Mouse (Mus musculus) forebrain, embryonic 13.5 days (tissue): Measurements from ENCODE around the gene Enoph1. TPM values are rescaled to one million over a fixed set of nuclear protein-coding genes. Genes with fewer than 3 reads are reported as not detected.

Source experiments
- ATAC-seq: fragments of 200-750 bp; cut with Nextera tagmentation; 2 replicates; pipeline ENCODE4 v1.8.0; 2017
- H3K27ac ChIP-seq: fragments of 300-500 bp; sonication (generic); 2 replicates; pipeline ENCODE4 v1.5.1; 2015; ENCODE audit warnings: inconsistent platforms, mild to moderate bottlenecking, moderate library complexity
- H3K27me3 ChIP-seq: fragments of 300-500 bp; sonication (generic); 2 replicates; pipeline ENCODE4 v1.6.1; 2015; ENCODE audit warnings: mild to moderate bottlenecking, inconsistent platforms
- H3K36me3 ChIP-seq: fragments of 300-500 bp; sonication (generic); 2 replicates; pipeline ENCODE4 v1.6.1; 2015; ENCODE audit warnings: mild to moderate bottlenecking, inconsistent platforms; ENCODE audit not compliant: poor library complexity, severe bottlenecking
- H3K4me1 ChIP-seq: fragments of 300-500 bp; sonication (generic); 2 replicates; pipeline ENCODE4 v1.6.1; 2015; ENCODE audit warnings: inconsistent platforms
- H3K4me2 ChIP-seq: fragments of 300-500 bp; sonication (generic); 2 replicates; pipeline ENCODE4 v1.6.1; 2015; ENCODE audit warnings: inconsistent platforms, mild to moderate bottlenecking, moderate library complexity
- H3K4me3 ChIP-seq: fragments of 300-500 bp; sonication (generic); 2 replicates; pipeline ENCODE4 v1.5.1; 2015; ENCODE audit warnings: mild to moderate bottlenecking, inconsistent platforms
- H3K9ac ChIP-seq: fragments of 300-500 bp; sonication (generic); 2 replicates; pipeline ENCODE4 v1.6.1; 2015; ENCODE audit warnings: mild to moderate bottlenecking, inconsistent platforms
- H3K9me3 ChIP-seq: fragments of 300-500 bp; sonication (generic); replicated peaks from 2 replicates; pipeline ENCODE4 v1.6.1; 2016; ENCODE audit warnings: inconsistent platforms
- WGBS: fragments of 180-500 bp; shearing (Covaris S2); methylation state at CpG from one replicate; pipeline ENCODE4 v1.1.7; 2015; 5-methylcytosine and 5-hydroxymethylcytosine counted together
- polyA plus RNA-seq: library from polyadenylated mRNA; unstranded; fragments of >200 nt; fragmentation: Nextera tagmentation; extraction: Ambion mirVana; gene quantifications from 2 replicates; pipeline ENCODE4 v1.2.1, GENCODE M21; 2015

Gene Enoph1
- polyA plus RNA-seq, 1 experiment from 2014 or later = 47.8 TPM

DNA sequence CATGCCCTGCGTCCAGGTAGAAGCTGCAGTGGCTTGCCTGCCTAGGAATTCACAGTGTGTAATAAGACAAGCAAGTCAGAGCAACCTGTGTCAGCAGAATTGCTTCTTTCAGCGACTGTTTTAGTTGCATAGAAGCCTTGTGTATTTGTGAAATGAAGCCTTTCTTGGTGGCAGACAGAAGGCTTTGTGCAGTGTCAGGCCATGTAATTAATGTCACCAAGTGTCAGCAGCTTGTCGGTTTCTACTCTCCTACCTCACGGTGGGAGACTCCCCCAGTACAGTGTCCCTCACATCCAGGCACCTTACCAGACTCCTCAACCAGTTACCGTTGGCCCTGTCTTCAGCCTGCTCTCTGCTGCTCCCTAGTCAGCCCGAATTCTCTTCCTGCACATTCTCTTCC lies 19.5 kb downstream of the Enoph1 start:
- WGBS = 39% methylated on average over 6 of the region's 6 CpGs

DNA sequence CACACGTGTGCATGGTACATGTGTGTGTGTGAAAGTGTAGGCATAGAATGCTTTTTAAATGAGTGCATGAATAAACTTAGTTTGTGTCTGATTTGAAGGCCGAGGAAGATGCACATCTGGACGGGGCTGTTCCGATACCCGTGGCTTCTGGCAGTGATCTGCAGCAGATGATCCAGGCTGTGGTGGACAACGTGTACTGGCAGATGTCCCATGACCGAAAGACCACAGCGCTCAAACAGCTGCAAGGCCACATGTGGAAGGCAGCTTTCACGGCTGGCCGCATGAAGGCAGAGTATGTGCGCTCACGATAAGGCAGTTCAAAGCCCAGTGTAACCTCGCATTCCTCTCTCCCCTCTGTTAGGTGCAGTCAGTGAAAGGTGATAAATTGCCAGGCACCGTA lies 21.1 kb downstream of the Enoph1 start:
- no peak for ATAC-seq
- H3K4me3 ChIP-seq = no peak overlapping the region
- no peak overlapping the region for H3K4me2 ChIP-seq
- no peaks in the 10 kb centered on the region for H3K27me3 ChIP-seq
- peaks cover 22% of the 10 kb centered on the region for H3K4me1 ChIP-seq
- peaks cover 59% of the 10 kb centered on the region for H3K36me3 ChIP-seq
- H3K9ac ChIP-seq = no peak overlapping the region
- H3K9me3 ChIP-seq = no peaks in the 10 kb centered on the region
- WGBS = 95% methylated on average over 14 of the region's 14 CpGs
- no peak overlapping the region for H3K27ac ChIP-seq

More for the DNA sequence above, 19.5 kb downstream of the Enoph1 start:
- Histone ChIP-seq H3K4me1 (peaks cover 36% of the 10 kb centered on the region), H3K27ac (peak overlapping the region; percentile 58), H3K9ac (0 out of 2 replicates have a peak overlapping the region, but pooled peaks have one; percentile 13), H3K36me3 (peaks cover 45% of the 10 kb centered on the region), H3K27me3 (no peaks in the 10 kb centered on the region), H3K4me2 (no peak overlapping the region), H3K4me3 (no peak overlapping the region), H3K9me3 (no peaks in the 10 kb centered on the region)
- no peak for ATAC-seq

DNA sequence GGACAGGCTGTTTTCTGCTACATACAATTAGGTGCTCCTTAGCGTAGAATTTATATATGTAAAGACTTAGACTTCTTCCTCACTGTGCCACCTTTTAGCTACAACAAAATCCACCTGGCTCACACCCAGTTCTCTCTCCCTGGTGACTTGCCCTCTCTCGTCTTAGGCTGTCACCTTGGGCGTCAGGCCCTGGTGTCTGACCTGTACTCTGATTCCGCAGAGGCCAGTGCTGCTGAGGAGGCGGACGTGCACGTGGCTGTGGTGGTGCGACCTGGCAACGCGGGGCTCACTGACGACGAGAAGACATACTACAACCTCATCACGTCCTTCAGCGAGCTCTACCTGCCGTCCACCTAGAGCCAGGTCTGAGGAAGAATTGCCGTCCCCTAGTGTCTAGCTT lies 27.8 kb downstream of the Enoph1 start:
- Histone ChIP-seq H3K27ac (no peak overlapping the region), H3K4me1 (peaks cover 7% of the 10 kb centered on the region), H3K36me3 (peaks cover 48% of the 10 kb centered on the region), H3K9me3 (no peaks in the 10 kb centered on the region), H3K27me3 (no peaks in the 10 kb centered on the region), H3K4me2 (no peak overlapping the region), H3K9ac (no peak overlapping the region), H3K4me3 (no peak overlapping the region)
- WGBS = 92% methylated on average over 16 of the region's 16 CpGs
- no peak for ATAC-seq

- 95% methylated on average over 2 of the region's 2 CpGs for WGBS
- Histone ChIP-seq H3K4me2 (no peak overlapping the region), H3K9ac (no peak overlapping the region), H3K9me3 (no peaks in the 10 kb centered on the region), H3K27me3 (no peaks in the 10 kb centered on the region), H3K36me3 (peaks cover 34% of the 10 kb centered on the region), H3K27ac (no peak overlapping the region), H3K4me3 (no peak overlapping the region), H3K4me1 (peaks cover 11% of the 10 kb centered on the region)
- no peak for ATAC-seq
Measured at GRCm38 (mm10) chr5:100069526-100069925, 29.7 kb downstream of the Enoph1 start.

DNA sequence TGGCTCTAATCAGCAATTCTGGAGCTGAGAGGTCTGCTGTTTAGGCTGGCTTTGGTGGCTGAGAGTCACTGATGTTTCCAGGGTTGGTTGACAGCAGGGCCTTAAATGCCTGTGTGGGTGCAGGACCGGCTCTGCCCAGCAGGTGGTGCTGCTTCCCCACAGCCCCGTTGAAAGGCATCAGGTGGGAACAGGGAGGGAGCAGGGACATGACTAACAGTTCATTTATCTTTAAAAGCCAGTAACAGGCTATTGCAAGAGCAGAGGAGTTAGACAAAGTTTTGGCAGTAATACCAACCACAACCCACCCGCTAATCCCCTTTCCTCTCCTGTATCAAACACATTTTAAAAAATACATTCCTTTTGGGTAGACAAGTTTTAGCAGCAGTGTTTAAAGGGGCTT lies 30.5 kb downstream of the Enoph1 start:
- Histone ChIP-seq H3K4me1 (peaks cover 11% of the 10 kb centered on the region), H3K4me2 (no peak overlapping the region), H3K27me3 (no peaks in the 10 kb centered on the region), H3K4me3 (no peak overlapping the region), H3K9me3 (no peaks in the 10 kb centered on the region), H3K27ac (no peak overlapping the region), H3K9ac (no peak overlapping the region), H3K36me3 (peaks cover 27% of the 10 kb centered on the region)
- 29% methylated on average over 3 of the region's 3 CpGs for WGBS
- peak; percentile 71 for ATAC-seq

DNA sequence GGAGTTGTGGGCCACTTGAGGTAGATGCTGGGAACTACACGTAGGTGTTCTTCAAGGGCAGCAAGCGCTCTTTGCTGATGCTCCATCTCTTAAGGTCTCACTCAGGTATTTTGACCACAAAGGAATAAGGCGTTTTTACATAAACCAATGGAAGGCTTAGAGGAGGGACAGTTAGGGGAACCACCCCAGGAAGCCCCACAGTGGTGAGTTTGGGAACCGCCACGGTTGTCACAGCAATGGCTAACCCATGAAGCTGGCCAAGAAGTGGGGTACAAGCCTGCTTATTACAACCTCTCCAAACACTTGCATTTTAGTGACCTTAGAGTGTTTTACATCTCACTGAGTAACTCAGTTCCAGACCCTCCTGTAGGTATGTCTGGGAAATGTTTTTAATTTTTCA lies 31.8 kb downstream of the Enoph1 start:
- H3K9ac ChIP-seq = no peak overlapping the region
- no peaks in the 10 kb centered on the region for H3K27me3 ChIP-seq
- no peak overlapping the region for H3K27ac ChIP-seq
- ATAC-seq = no peak
- no peak overlapping the region for H3K4me3 ChIP-seq
- peaks cover 11% of the 10 kb centered on the region for H3K4me1 ChIP-seq
- H3K36me3 ChIP-seq = peaks cover 22% of the 10 kb centered on the region
- H3K9me3 ChIP-seq = no peaks in the 10 kb centered on the region
- H3K4me2 ChIP-seq = no peak overlapping the region
- WGBS = 90% methylated on average over 5 of the region's 5 CpGs

- 29% methylated on average over 9 of the region's 9 CpGs for WGBS
- H3K27ac ChIP-seq = no peak overlapping the region
Measured at GRCm38 (mm10) chr5:100072557-100072956, 32.8 kb downstream of the Enoph1 start.

GRCm38 (mm10) chr5:100074571-100074970 lies 34.8 kb downstream of the Enoph1 start:
- Histone ChIP-seq H3K9me3 (no peaks in the 10 kb centered on the region), H3K9ac (no peak overlapping the region), H3K27me3 (no peaks in the 10 kb centered on the region), H3K4me1 (peaks cover 30% of the 10 kb centered on the region), H3K36me3 (no peaks in the 10 kb centered on the region), H3K27ac (no peak overlapping the region), H3K4me3 (no peak overlapping the region), H3K4me2 (no peak overlapping the region)
- WGBS = 56% methylated on average over 4 of the region's 4 CpGs
- ATAC-seq = no peak

More at GRCm38 (mm10) chr5:100072557-100072956, 32.8 kb downstream of the Enoph1 start:
- Histone ChIP-seq H3K27me3 (no peaks in the 10 kb centered on the region), H3K9me3 (no peaks in the 10 kb centered on the region), H3K9ac (no peak overlapping the region), H3K36me3 (peaks cover 16% of the 10 kb centered on the region), H3K4me1 (peaks cover 13% of the 10 kb centered on the region), H3K4me2 (no peak overlapping the region), H3K4me3 (no peak overlapping the region)
- no peak for ATAC-seq

GRCm38 (mm10) chr5:100079040-100079930 lies 39.5 kb downstream of the Enoph1 start:
- H3K4me2 ChIP-seq = peak overlapping the region; percentile 56
- H3K9ac ChIP-seq = peak overlapping the region; percentile 56; the same call in 1 of the 2 replicates
- H3K4me3 ChIP-seq = peak overlapping the region; percentile 29
- ATAC-seq = peak; percentile 50
- 35% methylated on average over 36 of the region's 36 CpGs for WGBS
- peaks cover 37% of the 10 kb centered on the region for H3K4me1 ChIP-seq
- H3K27me3 ChIP-seq = no peaks in the 10 kb centered on the region
- no peaks in the 10 kb centered on the region for H3K36me3 ChIP-seq
- no peaks in the 10 kb centered on the region for H3K9me3 ChIP-seq
- H3K27ac ChIP-seq = no peak overlapping the region

DNA sequence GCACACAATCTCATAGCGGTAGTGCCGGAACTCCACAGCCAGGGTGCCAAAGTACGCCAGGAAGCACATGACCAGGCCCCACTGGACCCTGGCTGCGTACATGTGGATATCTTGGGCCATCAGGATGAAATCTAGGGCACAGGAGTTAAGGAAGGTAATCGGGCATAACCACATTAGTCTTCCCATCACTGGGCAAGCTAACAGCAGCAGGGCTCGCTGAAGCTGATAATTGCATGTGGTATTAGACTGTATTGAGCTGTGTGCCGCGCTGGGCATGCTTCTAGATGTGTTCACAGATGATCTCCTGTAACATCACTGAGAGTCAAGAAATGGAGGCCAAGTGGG lies 40.1 kb downstream of the Enoph1 start:
- no peak overlapping the region for H3K4me3 ChIP-seq

GRCm38 (mm10) chr5:100082006-100082405 lies 42.2 kb downstream of the Enoph1 start:
- H3K4me2 ChIP-seq = no peak overlapping the region
- H3K27ac ChIP-seq = no peak overlapping the region
- H3K4me3 ChIP-seq = no peak overlapping the region
- no peaks in the 10 kb centered on the region for H3K9me3 ChIP-seq
- no peaks in the 10 kb centered on the region for H3K27me3 ChIP-seq
- H3K9ac ChIP-seq = no peak overlapping the region
- WGBS = 94% methylated on average over 4 of the region's 4 CpGs
- H3K4me1 ChIP-seq = peaks cover 54% of the 10 kb centered on the region
- no peaks in the 10 kb centered on the region for H3K36me3 ChIP-seq
- no peak for ATAC-seq

More for the DNA sequence above, 40.1 kb downstream of the Enoph1 start:
- Histone ChIP-seq H3K27me3 (no peaks in the 10 kb centered on the region), H3K27ac (no peak overlapping the region), H3K36me3 (no peaks in the 10 kb centered on the region), H3K4me2 (peak overlapping the region; percentile 56; the same call in 1 of the 2 replicates), H3K9me3 (no peaks in the 10 kb centered on the region), H3K9ac (no peak overlapping the region), H3K4me1 (peaks cover 41% of the 10 kb centered on the region)
- 80% methylated on average over 8 of the region's 8 CpGs for WGBS
- no peak for ATAC-seq

- H3K4me1 ChIP-seq = peaks cover 40% of the 10 kb centered on the region
- no peaks in the 10 kb centered on the region for H3K27me3 ChIP-seq
- no peaks in the 10 kb centered on the region for H3K36me3 ChIP-seq
- ATAC-seq = no peak
- 53% methylated on average over 12 of the region's 12 CpGs for WGBS
- H3K27ac ChIP-seq = peak overlapping the region; percentile 63
- H3K4me3 ChIP-seq = no peak overlapping the region
- no peak overlapping the region for H3K4me2 ChIP-seq
- H3K9me3 ChIP-seq = peaks cover 3% of the 10 kb centered on the region; the same call in 1 of the 2 replicates
- no peak overlapping the region for H3K9ac ChIP-seq
Measured at GRCm38 (mm10) chr5:100083953-100084562, 44.3 kb downstream of the Enoph1 start.
